ENCODE assay signal across 22 mouse cellular contexts in genomic region chrX:23248752-23249151, GRCm38 (mm10).
"Had no signal": no experiment of that assay in that cellular context is flagged by ENCODE, and none has a peak within 500 bp of the region (broad histone marks: within the 10 kb centered on the region; RNA-seq: fewer than 3 reads in every experiment).

No protein-coding gene starts in this region.

- H3K27ac ChIP-seq: limb, embryonic 10.5 days; limb, embryonic 13.5 days; liver, embryonic 12.5 days; liver, embryonic 15.5 days; lung, embryonic 15.5 days; neural tube, embryonic 12.5 days; neural tube, embryonic 15.5 days; stomach, embryonic 15.5 days had no signal

- H3K9me3 ChIP-seq: limb, embryonic 10.5 days; limb, embryonic 13.5 days; liver, embryonic 12.5 days; liver, embryonic 15.5 days; lung, embryonic 15.5 days; megakaryocyte, embryonic 14.5 days; neural tube, embryonic 12.5 days; neural tube, embryonic 15.5 days; stomach, embryonic 15.5 days had no signal

- DNase-seq: kidney, adult 18-20 months; kidney, adult 9 months; kidney, postnatal 14 days; kidney, postnatal 4 days; liver; lung, adult 18-20 months; lung, postnatal 10 days; lung, postnatal 36 days; right cerebral cortex, adult 18-20 months; right cerebral cortex, postnatal 25 days; spleen, adult 18-20 months; thymus, postnatal 25 days had no signal

- H3K9ac ChIP-seq: limb, embryonic 13.5 days; liver, embryonic 12.5 days; liver, embryonic 15.5 days; lung, embryonic 15.5 days; neural tube, embryonic 12.5 days; neural tube, embryonic 15.5 days; stomach, embryonic 15.5 days had no signal

- ATAC-seq: intestine, embryonic 16.5 days; liver, embryonic 12.5 days had no signal

- H3K4me2 ChIP-seq: limb, embryonic 13.5 days; liver, embryonic 12.5 days; liver, embryonic 15.5 days; lung, embryonic 15.5 days; neural tube, embryonic 12.5 days; neural tube, embryonic 15.5 days; stomach, embryonic 15.5 days had no signal

- H3K4me3 ChIP-seq: limb, embryonic 10.5 days; limb, embryonic 13.5 days; liver, embryonic 12.5 days; liver, embryonic 15.5 days; lung, embryonic 15.5 days; megakaryocyte, embryonic 14.5 days; neural tube, embryonic 12.5 days; neural tube, embryonic 15.5 days; stomach, embryonic 15.5 days had no signal

- H3K27me3 ChIP-seq: limb, embryonic 13.5 days; liver, embryonic 12.5 days; liver, embryonic 15.5 days; lung, embryonic 15.5 days; megakaryocyte, embryonic 14.5 days; neural tube, embryonic 12.5 days; neural tube, embryonic 15.5 days; stomach, embryonic 15.5 days had no signal

- H3K36me3 ChIP-seq: limb, embryonic 10.5 days; limb, embryonic 13.5 days; liver, embryonic 12.5 days; liver, embryonic 15.5 days; lung, embryonic 15.5 days; neural tube, embryonic 12.5 days; neural tube, embryonic 15.5 days; stomach, embryonic 15.5 days had no signal

- H3K4me1 ChIP-seq: limb, embryonic 10.5 days; limb, embryonic 13.5 days; liver, embryonic 12.5 days; liver, embryonic 15.5 days; lung, embryonic 15.5 days; megakaryocyte, embryonic 14.5 days; neural tube, embryonic 12.5 days; neural tube, embryonic 15.5 days; stomach, embryonic 15.5 days had no signal
